Mouse (Mus musculus) adrenal gland, adult 8-10 months (tissue): Measurements from ENCODE around the gene Trim40. TPM values are rescaled to one million over a fixed set of nuclear protein-coding genes. Genes with fewer than 3 reads are reported as not detected.
"Not testable (repeated sequence)": the region's sequence is repeated elsewhere in the genome, so short reads cannot be mapped to it uniquely, and the experiment has no call there.

ENCODE experiments used
- DNase-seq: peaks from one replicate; pipeline ENCODE4 v3.0.0; 2022
- total RNA-seq, 4 experiments: library from RNA; stranded (reverse); gene quantifications; 2 replicates each; pipeline ENCODE4 v1.2.4; 2022

Trim40 gene
- total RNA-seq, 4 experiments from 2014 or later = 0.42 to 6.1 (median 3.3) TPM

- DNase-seq = peak; percentile 6
These were observed 2.4 kb upstream of the Trim40 start for GRCm38 (mm10) chr17:36892362-36892761.

- DNase-seq = not testable (repeated sequence)
These were observed 1.6 kb upstream of the Trim40 start for GRCm38 (mm10) chr17:36891496-36891895.

GRCm38 (mm10) chr17:36885132-36885790 lies 4.7 kb downstream of the Trim40 start:
- DNase-seq = no peak

GRCm38 (mm10) chr17:36883350-36883749 lies 6.6 kb downstream of the Trim40 start:
- DNase-seq = no peak

GRCm38 (mm10) chr17:36874636-36875035 lies 15.3 kb downstream of the Trim40 start:
- no peak for DNase-seq

- DNase-seq = no peak
These were observed 19.7 kb downstream of the Trim40 start for GRCm38 (mm10) chr17:36869955-36870810.

GRCm38 (mm10) chr17:36869284-36869954 lies 20.5 kb downstream of the Trim40 start, which contains the start of gene Trim10:
Gene Trim10, plus strand, starts transcription at chr17:36869574.
- no peak for DNase-seq

GRCm38 (mm10) chr17:36868836-36869235 lies 21.1 kb downstream of the Trim40 start:
- DNase-seq = no peak

- DNase-seq = no peak
These were observed 23.0 kb downstream of the Trim40 start, which contains the start of gene Trim15 for GRCm38 (mm10) chr17:36866719-36867527. Gene Trim15, minus strand, starts transcription at chr17:36867210.

- DNase-seq = no peak
These were observed 28.2 kb downstream of the Trim40 start for GRCm38 (mm10) chr17:36861680-36862079.

GRCm38 (mm10) chr17:36858181-36858580 lies 31.7 kb downstream of the Trim40 start:
- no peak for DNase-seq

- DNase-seq = no peak
These were observed 33.7 kb downstream of the Trim40 start for GRCm38 (mm10) chr17:36856236-36856635.

- DNase-seq = no peak
These were observed 34.4 kb downstream of the Trim40 start for GRCm38 (mm10) chr17:36855484-36855883.

GRCm38 (mm10) chr17:36851627-36852026 lies 38.3 kb downstream of the Trim40 start:
- no peak for DNase-seq

GRCm38 (mm10) chr17:36851200-36851599 lies 38.7 kb downstream of the Trim40 start:
- no peak for DNase-seq

- DNase-seq = no peak
These were observed 39.9 kb downstream of the Trim40 start for GRCm38 (mm10) chr17:36849992-36850391.

GRCm38 (mm10) chr17:36848911-36849310 lies 41.0 kb downstream of the Trim40 start:
- no peak for DNase-seq

GRCm38 (mm10) chr17:36844725-36845124 lies 45.2 kb downstream of the Trim40 start:
- DNase-seq = peak; percentile 77

- no peak for DNase-seq
These were observed 45.6 kb downstream of the Trim40 start for GRCm38 (mm10) chr17:36844286-36844719.

- no peak for DNase-seq
These were observed 46.2 kb downstream of the Trim40 start for GRCm38 (mm10) chr17:36843696-36844095.

GRCm38 (mm10) chr17:36840961-36841445 lies 48.9 kb downstream of the Trim40 start:
- DNase-seq = no peak

GRCm38 (mm10) chr17:36839931-36840330 lies 50.0 kb downstream of the Trim40 start:
- no peak for DNase-seq
